Mouse (Mus musculus): ENCODE data around the gene Ttc36. TPM values are rescaled to one million over a fixed set of nuclear protein-coding genes. Genes with fewer than 3 reads are reported as not detected.
"Not testable (repeated sequence)": the region's sequence is repeated elsewhere in the genome, so short reads cannot be mapped to it uniquely, and the experiment has no call there.

Gene Ttc36
- total RNA-seq, 2 experiments from 2014 or later: 1.1 to 1.7 TPM

GRCm38 (mm10) chr9:44807141-44807540 is 4.3 kb upstream of the Ttc36 start:
- H3K4me3 ChIP-seq: no peak overlapping the region
- DNase-seq (ENCODE audit: low spot score in 2 of 2): no peak
- no peak overlapping the region for H3K27ac ChIP-seq
- no peak for TF ChIP-seq CTCF (conservative IDR thresholded peaks at IDR 0.05)

- no peak for TF ChIP-seq CTCF (conservative IDR thresholded peaks at IDR 0.05)
- no peak for DNase-seq (ENCODE audit: low spot score in 2 of 2)
- Histone ChIP-seq H3K27ac (no peak overlapping the region), H3K4me3 (no peak overlapping the region)
These were observed 2.7 kb upstream of the Ttc36 start for GRCm38 (mm10) chr9:44805536-44805935.

GRCm38 (mm10) chr9:44804678-44805077 is 1.8 kb upstream of the Ttc36 start:
- DNase-seq (ENCODE audit: low spot score in 2 of 2): no peak
- TF ChIP-seq CTCF (conservative IDR thresholded peaks at IDR 0.05): no peak
- Histone ChIP-seq H3K27ac (no peak overlapping the region), H3K4me3 (no peak overlapping the region)

- TF ChIP-seq CTCF (conservative IDR thresholded peaks at IDR 0.05): no peak
- DNase-seq (ENCODE audit: low spot score in 2 of 2): no peak
- no peak overlapping the region for H3K4me3 ChIP-seq
- H3K27ac ChIP-seq: no peak overlapping the region
These were observed 1.2 kb downstream of the Ttc36 start for GRCm38 (mm10) chr9:44801669-44802068.

- Histone ChIP-seq H3K27ac (peak overlapping the region; percentile 79), H3K4me3 (peak overlapping the region; percentile 80)
- no peak for DNase-seq (ENCODE audit: low spot score in 2 of 2)
- TF ChIP-seq CTCF (conservative IDR thresholded peaks at IDR 0.05): no peak
These were observed 2.9 kb downstream of the Ttc36 start for GRCm38 (mm10) chr9:44799958-44800324.

- peak within 1 kb of the TSS; percentile 79 for H3K27ac ChIP-seq
- DNase-seq (ENCODE audit: low spot score in 2 of 2): peak; percentile 87 to 92
- no peak for TF ChIP-seq CTCF (conservative IDR thresholded peaks at IDR 0.05)
These were observed 3.5 kb downstream of the Ttc36 start, which contains the start of gene Tmem25 for GRCm38 (mm10) chr9:44799102-44799957. Gene Tmem25, minus strand, starts transcription at chr9:44799307.

GRCm38 (mm10) chr9:44798298-44798697 is 4.6 kb downstream of the Ttc36 start:
- no peak for TF ChIP-seq CTCF (conservative IDR thresholded peaks at IDR 0.05)
- peak overlapping the region; percentile 79 for H3K27ac ChIP-seq
- H3K4me3 ChIP-seq: peak overlapping the region; percentile 80
- DNase-seq (ENCODE audit: low spot score in 2 of 2): no peak

More at GRCm38 (mm10) chr9:44799102-44799957, 3.5 kb downstream of the Ttc36 start, which contains the start of gene Tmem25:
- H3K4me3 ChIP-seq: peak within 1 kb of the TSS; percentile 80

- Histone ChIP-seq H3K27ac (no peak overlapping the region), H3K4me3 (no peak overlapping the region)
- no peak for DNase-seq (ENCODE audit: low spot score in 2 of 2)
- no peak for TF ChIP-seq CTCF (conservative IDR thresholded peaks at IDR 0.05)
These were observed 10.0 kb downstream of the Ttc36 start for GRCm38 (mm10) chr9:44792842-44793241.

GRCm38 (mm10) chr9:44772750-44773651 is 29.9 kb downstream of the Ttc36 start:
- peak; percentile 90 to 93 for DNase-seq (ENCODE audit: low spot score in 2 of 2)
- Histone ChIP-seq H3K4me3 (peak overlapping the region; percentile 94), H3K27ac (peak overlapping the region; percentile 90)
- peak; percentile 98; the same call in 1 of the 2 replicates for TF ChIP-seq CTCF (conservative IDR thresholded peaks at IDR 0.05)

GRCm38 (mm10) chr9:44772392-44772749 is 30.5 kb downstream of the Ttc36 start:
- H3K27ac ChIP-seq: peak overlapping the region; percentile 54
- TF ChIP-seq CTCF (conservative IDR thresholded peaks at IDR 0.05): no peak
- no peak for DNase-seq (ENCODE audit: low spot score in 2 of 2)
- H3K4me3 ChIP-seq: no peak overlapping the region

GRCm38 (mm10) chr9:44771376-44771775 is 31.5 kb downstream of the Ttc36 start:
- Histone ChIP-seq H3K27ac (no peak overlapping the region), H3K4me3 (no peak overlapping the region)
- 0 out of 2 replicates have a peak, but pooled peaks have one; percentile 13 for TF ChIP-seq CTCF (conservative IDR thresholded peaks at IDR 0.05)
- DNase-seq (ENCODE audit: low spot score in 2 of 2): no peak

GRCm38 (mm10) chr9:44768029-44768394 is 34.9 kb downstream of the Ttc36 start:
- peak overlapping the region; percentile 94 for H3K4me3 ChIP-seq
- not testable (repeated sequence) for DNase-seq (ENCODE audit: low spot score in 2 of 2)
- H3K27ac ChIP-seq: peak overlapping the region; percentile 95
- peak; percentile 38 for TF ChIP-seq CTCF (conservative IDR thresholded peaks at IDR 0.05)
